Mouse (Mus musculus) left cerebral cortex, postnatal 4 days (tissue): ENCODE results near the gene Lin28b. TPM values are rescaled to one million over a fixed set of nuclear protein-coding genes. Genes with fewer than 3 reads are reported as not detected.
A peak's percentile ranks its signal among the peaks of the same experiment; 100 is the strongest.
"Not testable (repeated sequence)": the region's sequence is repeated elsewhere in the genome, so short reads cannot be mapped to it uniquely, and the experiment has no call there.

Source experiments
- DNase-seq: peaks from one replicate; pipeline ENCODE4 v3.0.0-alpha.2; 2022
- intact Hi-C: fragments of 180-260 bp; cut with DNase I; formaldehyde crosslinking; loops from one replicate; pipeline ENCODE4 v1.15.1; 2025
- total RNA-seq, 2 experiments: library from RNA; stranded (reverse); gene quantifications; 2 replicates each; pipeline ENCODE4 v1.2.3; 2021

Gene Lin28b
- total RNA-seq, 2 experiments from 2014 or later = 4.5 to 5.9 TPM

- DNase-seq = no peak
- intact Hi-C loops = no loop called here
Measured at GRCm38 (mm10) chr10:45412144-45412543, 74.1 kb downstream of the Lin28b start.

GRCm38 (mm10) chr10:45411741-45412140, 74.5 kb downstream of the Lin28b start:
- intact Hi-C loops = no loop called here
- no peak for DNase-seq

GRCm38 (mm10) chr10:45410624-45411341, 75.4 kb downstream of the Lin28b start:
- peak; percentile 62 for DNase-seq
- intact Hi-C loops = no loop called here

GRCm38 (mm10) chr10:45399702-45400243, 86.4 kb downstream of the Lin28b start:
- DNase-seq = no peak
- intact Hi-C loops = no loop called here

- intact Hi-C loops = no loop called here
- DNase-seq = no peak
Measured at GRCm38 (mm10) chr10:45398211-45398610, 88.0 kb downstream of the Lin28b start.

GRCm38 (mm10) chr10:45382637-45382958, 103.6 kb downstream of the Lin28b start:
- intact Hi-C loops = loop anchor here (10.0 kb wide), 1 partner anchor 122 kb away; no protein-coding TSS in a partner anchor
- no peak for DNase-seq

- no peak for DNase-seq
- intact Hi-C loops = loop anchor here (10.0 kb wide), 1 partner anchor 123 kb away; no protein-coding TSS in a partner anchor
Measured at GRCm38 (mm10) chr10:45381937-45382636, 104.1 kb downstream of the Lin28b start.

- DNase-seq = no peak
- intact Hi-C loops = no loop called here
Measured at GRCm38 (mm10) chr10:45378269-45378668, 107.9 kb downstream of the Lin28b start.

- intact Hi-C loops = loop anchor here (5.0 kb wide), 2 partner anchors 261 to 276 kb away; no protein-coding TSS in a partner anchor
- peak; percentile 68 for DNase-seq
Measured at GRCm38 (mm10) chr10:45372994-45373692, 113.1 kb downstream of the Lin28b start.

- intact Hi-C loops = loop anchor here (5.0 kb wide), 2 partner anchors 258 to 273 kb away; no protein-coding TSS in a partner anchor
- DNase-seq = no peak
Measured at GRCm38 (mm10) chr10:45370545-45370944, 115.7 kb downstream of the Lin28b start.

- intact Hi-C loops = loop anchor here (5.0 kb wide), 2 partner anchors 257 to 272 kb away; no protein-coding TSS in a partner anchor
- DNase-seq = no peak
Measured at GRCm38 (mm10) chr10:45369639-45370038, 116.6 kb downstream of the Lin28b start.

- no peak for DNase-seq
- intact Hi-C loops = no loop called here
Measured at GRCm38 (mm10) chr10:45366987-45367705, 119.0 kb downstream of the Lin28b start.

GRCm38 (mm10) chr10:45363396-45363795, 122.8 kb downstream of the Lin28b start:
- intact Hi-C loops = no loop called here

GRCm38 (mm10) chr10:45356091-45356490, 130.1 kb downstream of the Lin28b start:
- intact Hi-C loops = no loop called here
- no peak for DNase-seq

More at GRCm38 (mm10) chr10:45363396-45363795, 122.8 kb downstream of the Lin28b start:
- DNase-seq = no peak

- intact Hi-C loops, DNase-seq: not testable (repeated sequence)
Measured at GRCm38 (mm10) chr10:45348143-45348542, 138.1 kb downstream of the Lin28b start.

GRCm38 (mm10) chr10:45345217-45345616, 141.0 kb downstream of the Lin28b start:
- intact Hi-C loops = no loop called here
- DNase-seq = no peak

GRCm38 (mm10) chr10:45344381-45344780, 141.8 kb downstream of the Lin28b start:
- DNase-seq = no peak
- intact Hi-C loops = no loop called here

GRCm38 (mm10) chr10:45339106-45339505, 147.1 kb downstream of the Lin28b start:
- DNase-seq = no peak
- intact Hi-C loops = no loop called here

- DNase-seq = peak; percentile 64
- intact Hi-C loops = no loop called here
Measured at GRCm38 (mm10) chr10:45335434-45336422, 150.5 kb downstream of the Lin28b start, which contains the start of gene Bves. Bves (plus strand) TSS chr10:45335772.
